Mouse (Mus musculus) stomach, embryonic 14.5 days (tissue): ENCODE measurements around the gene Rnf19b. TPM values are rescaled to one million over a fixed set of nuclear protein-coding genes. Genes with fewer than 3 reads are reported as not detected.

Experiments used
- ATAC-seq: fragments of 200-750 bp; cut with Nextera tagmentation; 2 replicates; pipeline ENCODE4 v1.8.0; 2017; ENCODE audit warnings: low read depth, moderate TSS enrichment; ENCODE audit not compliant: insufficient number of reproducible peaks, insufficient read depth, low FRiP score
- H3K27ac ChIP-seq: fragments of 300-500 bp; sonication (generic); 2 replicates; pipeline ENCODE4 v1.5.1; 2014; ENCODE audit warnings: mild to moderate bottlenecking, low read length, moderate library complexity, mixed read lengths
- H3K27me3 ChIP-seq: fragments of 300-500 bp; sonication (generic); 2 replicates; pipeline ENCODE4 v1.6.1; 2014; ENCODE audit warnings: low read length, control low read depth, mixed read lengths; ENCODE audit not compliant: control insufficient read depth, insufficient read depth
- H3K36me3 ChIP-seq: fragments of 300-500 bp; sonication (generic); 2 replicates; pipeline ENCODE4 v1.6.1; 2014; ENCODE audit warnings: mild to moderate bottlenecking, control low read depth, low read length, moderate library complexity, mixed read lengths; ENCODE audit not compliant: control insufficient read depth, insufficient read depth
- H3K4me1 ChIP-seq: fragments of 300-500 bp; sonication (generic); 2 replicates; pipeline ENCODE4 v1.6.1; 2014; ENCODE audit warnings: low read length, control low read depth, mixed read lengths; ENCODE audit not compliant: control insufficient read depth, insufficient read depth
- H3K4me2 ChIP-seq: fragments of 300-500 bp; sonication (generic); replicated peaks from 2 replicates; pipeline ENCODE4 v1.6.1; 2014; ENCODE audit warnings: low read depth, low read length, control low read depth
- H3K4me3 ChIP-seq: fragments of 300-500 bp; sonication (generic); 2 replicates; pipeline ENCODE4 v1.5.1; 2014; ENCODE audit warnings: low read depth, low read length, control low read depth
- H3K9ac ChIP-seq: fragments of 300-500 bp; sonication (generic); replicated peaks from 2 replicates; pipeline ENCODE4 v1.6.1; 2014; ENCODE audit warnings: low read depth, mild to moderate bottlenecking, control low read depth, low read length, moderate library complexity, mixed read lengths
- H3K9me3 ChIP-seq: fragments of 300-500 bp; sonication (generic); 2 replicates; pipeline ENCODE4 v1.6.1; 2016; ENCODE audit warnings: low read depth, low read length, control low read depth; ENCODE audit not compliant: control insufficient read depth
- WGBS: fragments of 180-500 bp; shearing (Covaris S2); extraction: QIAGEN DNeasy Blood & Tissue Kit; methylation state at CpG from one replicate; pipeline ENCODE4 v1.1.7; 2014; 5-methylcytosine and 5-hydroxymethylcytosine counted together
- polyA plus RNA-seq: library from polyadenylated mRNA; unstranded; fragments of >200 nt; fragmentation: Nextera tagmentation; extraction: Ambion mirVana; gene quantifications from 2 replicates; pipeline ENCODE4 v1.2.1, GENCODE M21; 2014

The Rnf19b gene
- polyA plus RNA-seq, 1 experiment from 2014 or later: 6.9 TPM

DNA sequence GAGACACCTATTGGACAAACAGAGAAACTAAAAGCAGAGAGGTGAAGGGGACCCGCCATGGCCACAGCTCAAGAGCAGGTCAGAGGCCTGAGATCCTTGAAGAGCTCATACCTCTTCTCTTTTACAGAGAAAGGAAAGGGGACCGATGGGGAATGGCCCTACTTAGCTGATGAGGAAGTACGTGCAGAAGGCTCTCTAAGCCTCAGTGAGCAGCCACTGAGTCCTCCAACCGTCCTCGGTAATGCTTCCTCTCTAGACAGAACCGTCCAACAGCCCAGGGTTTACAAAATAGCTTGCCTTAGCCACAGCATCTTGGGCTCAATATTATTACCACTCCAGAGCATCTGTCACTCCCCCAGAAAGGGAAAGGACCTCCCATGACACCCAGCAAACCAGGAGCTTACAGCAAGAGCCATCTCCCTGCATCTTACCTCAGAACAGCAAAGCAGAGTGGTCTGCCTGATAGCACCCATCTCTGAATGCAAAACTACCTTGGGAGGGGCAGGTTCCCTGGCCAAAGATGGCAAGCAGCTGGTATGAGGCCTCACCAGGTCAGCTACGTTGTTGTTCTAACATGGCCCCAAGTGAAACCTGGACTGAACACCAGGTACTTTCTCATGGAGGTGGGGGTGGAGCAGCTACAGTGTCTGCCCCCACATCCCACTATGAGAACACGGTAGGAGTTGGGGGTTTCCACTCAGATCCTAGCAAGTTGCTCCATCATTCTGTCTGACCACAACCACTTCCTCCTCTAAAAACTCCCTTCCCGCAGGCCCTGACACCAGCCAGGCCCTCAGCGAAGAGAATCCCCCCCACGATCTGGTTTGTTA is 25.7 kb upstream of the Rnf19b start:
- H3K27me3 ChIP-seq: no peaks in the 10 kb centered on the region
- no peak for ATAC-seq
- no peak overlapping the region for H3K27ac ChIP-seq
- 0 out of 2 replicates have a peak overlapping the region, but pooled peaks have one; percentile 21 for H3K4me2 ChIP-seq
- H3K9me3 ChIP-seq: no peaks in the 10 kb centered on the region
- WGBS: 66% methylated on average over 11 of the region's 11 CpGs
- H3K4me1 ChIP-seq: no peaks in the 10 kb centered on the region; the same call in 1 of the 2 replicates
- H3K9ac ChIP-seq: no peak overlapping the region
- no peak overlapping the region for H3K4me3 ChIP-seq
- no peaks in the 10 kb centered on the region for H3K36me3 ChIP-seq

DNA sequence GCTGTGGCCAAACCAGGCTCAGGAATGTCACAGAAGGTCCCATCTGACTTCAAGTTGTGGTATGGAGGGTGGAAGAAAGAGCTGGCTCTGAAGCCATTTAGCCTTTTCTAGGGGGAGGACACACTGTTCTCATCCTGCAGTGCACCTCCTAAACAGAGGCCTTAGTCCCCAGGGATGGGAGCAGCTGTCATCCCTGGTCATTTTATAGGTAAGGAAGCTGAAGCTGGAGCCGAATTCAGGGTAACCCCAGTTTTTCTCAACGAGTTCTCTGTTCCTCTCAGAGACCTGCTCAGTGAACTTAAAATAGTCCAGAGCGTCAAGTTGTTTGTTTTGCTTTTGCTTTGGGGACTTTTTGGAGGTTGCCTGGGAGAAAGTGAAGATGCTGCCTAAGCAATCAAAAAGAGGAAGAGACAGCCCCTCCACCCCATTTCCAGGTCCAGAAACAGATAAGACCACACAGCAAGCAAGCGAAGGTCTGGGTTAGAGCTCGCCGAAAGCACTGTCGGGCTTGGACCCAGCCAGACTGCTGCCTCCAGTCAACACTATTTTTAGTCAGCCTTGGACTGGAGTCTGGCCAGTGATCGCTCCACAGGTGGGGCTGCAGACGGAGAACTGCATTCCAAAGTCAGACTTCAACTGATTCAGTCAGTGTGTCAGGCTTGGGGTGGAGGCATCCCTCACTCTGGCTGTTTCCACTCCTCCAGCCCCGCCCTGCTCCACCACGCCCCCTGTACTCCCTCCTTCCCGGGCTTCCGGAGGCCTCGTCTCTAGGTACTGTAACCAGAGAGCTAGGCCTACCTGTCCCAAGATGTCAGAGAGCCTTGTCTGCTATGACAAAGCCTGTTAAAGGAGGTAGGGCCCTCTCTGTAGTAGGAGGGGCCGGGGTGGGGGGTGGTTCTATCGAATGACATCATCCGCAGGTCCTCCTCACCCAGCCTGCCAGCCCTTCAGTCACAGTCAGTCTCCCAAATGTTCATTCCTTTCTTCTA is 24.8 kb upstream of the Rnf19b start:
- 17% methylated on average over 17 of the region's 17 CpGs for WGBS
- Histone ChIP-seq H3K27ac (no peak overlapping the region; the same call in 1 of the 2 replicates), H3K36me3 (no peaks in the 10 kb centered on the region), H3K9me3 (no peaks in the 10 kb centered on the region), H3K4me1 (no peaks in the 10 kb centered on the region; the same call in 1 of the 2 replicates), H3K27me3 (no peaks in the 10 kb centered on the region), H3K9ac (no peak overlapping the region), H3K4me2 (peak overlapping the region; percentile 21), H3K4me3 (no peak overlapping the region)
- peak; percentile 91 for ATAC-seq

DNA sequence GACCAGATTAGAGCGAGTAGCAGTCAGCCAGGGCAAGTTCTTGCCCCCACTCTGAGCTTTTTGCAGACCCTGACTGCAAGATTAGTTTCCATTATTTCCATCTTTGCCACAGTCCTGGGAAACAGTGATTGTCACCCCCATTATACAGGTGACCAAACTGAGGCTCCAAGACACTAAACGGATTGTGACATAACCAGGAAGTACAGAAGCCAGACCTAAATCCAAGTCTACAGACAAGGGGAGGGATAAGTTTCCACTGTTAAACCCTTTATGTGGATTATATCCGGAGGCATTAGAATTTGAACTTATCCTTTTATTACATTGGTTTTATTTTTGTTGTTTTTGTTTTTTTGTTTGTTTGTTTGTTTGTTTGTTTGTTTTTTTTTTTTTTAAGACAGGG is 23.8 kb upstream of the Rnf19b start:
- H3K4me3 ChIP-seq: no peak overlapping the region
- no peak overlapping the region for H3K9ac ChIP-seq
- H3K4me2 ChIP-seq: no peak overlapping the region
- H3K4me1 ChIP-seq: no peaks in the 10 kb centered on the region; the same call in 1 of the 2 replicates
- no peaks in the 10 kb centered on the region for H3K9me3 ChIP-seq
- no peaks in the 10 kb centered on the region for H3K36me3 ChIP-seq
- H3K27ac ChIP-seq: no peak overlapping the region
- 95% methylated on average over 3 of the region's 3 CpGs for WGBS
- H3K27me3 ChIP-seq: no peaks in the 10 kb centered on the region
- ATAC-seq: no peak

DNA sequence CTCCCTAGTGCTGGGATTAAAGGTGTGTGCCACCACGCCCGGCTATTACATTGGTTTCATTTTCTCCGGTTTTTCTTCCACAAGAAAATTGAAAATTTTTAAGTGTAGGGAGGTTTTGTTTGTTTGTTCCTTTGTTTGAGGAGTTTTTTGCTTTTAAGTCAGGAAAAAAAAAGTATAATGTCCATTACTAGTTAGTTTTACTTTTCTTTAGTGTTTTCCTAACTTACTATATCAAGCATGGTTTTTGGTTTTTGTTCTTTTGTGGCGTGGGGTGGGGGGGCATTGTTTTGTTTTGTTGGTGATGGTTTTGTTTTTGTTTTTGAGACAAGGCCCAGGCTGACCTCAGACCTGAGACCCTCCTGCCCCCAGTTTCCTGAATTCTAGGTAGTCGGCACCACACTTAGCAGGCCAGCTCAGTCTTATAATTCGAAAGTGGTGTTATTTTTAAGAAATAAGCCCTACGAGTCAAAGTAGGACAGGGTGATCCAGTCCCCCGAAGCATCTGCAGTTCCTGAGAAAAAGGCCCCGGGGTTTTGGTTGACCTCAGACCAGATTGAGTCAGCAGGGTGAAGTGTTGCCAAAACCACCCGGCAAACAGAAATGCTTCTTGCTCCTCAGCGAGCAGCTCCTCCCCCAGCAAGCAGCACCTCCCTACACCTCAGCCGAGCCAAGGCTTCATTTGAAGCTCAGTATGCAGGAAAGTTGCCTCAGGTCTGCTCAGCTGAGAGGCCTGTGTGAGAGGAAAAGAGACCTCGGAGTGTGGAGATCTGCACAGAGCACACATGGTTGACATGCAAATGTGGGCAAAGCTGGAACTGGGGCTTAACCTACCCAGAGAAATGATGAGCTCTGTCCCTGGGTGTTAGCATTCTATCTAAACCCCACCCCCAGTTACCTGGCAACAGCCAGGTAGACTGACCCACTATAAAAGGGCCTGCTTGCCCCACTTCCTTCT is 23.1 kb upstream of the Rnf19b start:
- Histone ChIP-seq H3K4me3 (no peak overlapping the region), H3K36me3 (no peaks in the 10 kb centered on the region), H3K27ac (peak overlapping the region; percentile 27; the same call in 1 of the 2 replicates), H3K27me3 (no peaks in the 10 kb centered on the region), H3K4me2 (no peak overlapping the region), H3K9me3 (no peaks in the 10 kb centered on the region), H3K9ac (no peak overlapping the region), H3K4me1 (no peaks in the 10 kb centered on the region; the same call in 1 of the 2 replicates)
- 46% methylated on average over 13 of the region's 13 CpGs for WGBS
- peak; percentile 23; the same call in 1 of the 2 replicates for ATAC-seq

DNA sequence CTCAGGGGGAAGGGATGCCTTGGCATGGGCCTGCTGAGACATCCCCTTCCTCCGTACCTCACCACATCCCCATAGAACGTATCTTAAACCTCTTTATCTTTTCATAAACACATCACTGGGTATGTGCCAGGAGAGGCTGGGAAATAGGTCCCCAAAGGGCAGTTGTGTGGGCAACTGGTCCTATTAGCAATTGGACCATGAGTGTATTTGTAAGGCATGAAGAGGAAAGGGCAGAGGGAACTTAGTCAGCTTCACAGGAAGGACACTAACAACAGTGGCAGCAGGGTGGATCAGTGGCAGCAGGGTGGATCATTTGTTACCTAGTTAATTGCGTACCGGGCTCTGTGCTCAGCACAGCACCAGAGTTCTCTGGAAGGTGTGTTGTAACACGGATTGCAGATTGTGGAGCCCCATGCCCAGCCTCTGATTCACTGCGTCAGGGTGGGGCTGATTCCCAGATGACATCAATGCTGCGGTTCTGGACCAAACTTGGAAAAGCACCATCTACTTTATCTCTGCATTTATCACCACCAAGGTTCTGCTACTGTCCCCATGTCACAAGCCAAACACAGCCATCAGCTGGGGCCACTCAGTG is 22.1 kb upstream of the Rnf19b start:
- Histone ChIP-seq H3K9ac (no peak overlapping the region), H3K36me3 (no peaks in the 10 kb centered on the region), H3K9me3 (no peaks in the 10 kb centered on the region), H3K27ac (no peak overlapping the region), H3K4me1 (no peaks in the 10 kb centered on the region; the same call in 1 of the 2 replicates), H3K4me3 (no peak overlapping the region), H3K4me2 (no peak overlapping the region), H3K27me3 (no peaks in the 10 kb centered on the region)
- no peak for ATAC-seq
- 63% methylated on average over 7 of the region's 7 CpGs for WGBS

DNA sequence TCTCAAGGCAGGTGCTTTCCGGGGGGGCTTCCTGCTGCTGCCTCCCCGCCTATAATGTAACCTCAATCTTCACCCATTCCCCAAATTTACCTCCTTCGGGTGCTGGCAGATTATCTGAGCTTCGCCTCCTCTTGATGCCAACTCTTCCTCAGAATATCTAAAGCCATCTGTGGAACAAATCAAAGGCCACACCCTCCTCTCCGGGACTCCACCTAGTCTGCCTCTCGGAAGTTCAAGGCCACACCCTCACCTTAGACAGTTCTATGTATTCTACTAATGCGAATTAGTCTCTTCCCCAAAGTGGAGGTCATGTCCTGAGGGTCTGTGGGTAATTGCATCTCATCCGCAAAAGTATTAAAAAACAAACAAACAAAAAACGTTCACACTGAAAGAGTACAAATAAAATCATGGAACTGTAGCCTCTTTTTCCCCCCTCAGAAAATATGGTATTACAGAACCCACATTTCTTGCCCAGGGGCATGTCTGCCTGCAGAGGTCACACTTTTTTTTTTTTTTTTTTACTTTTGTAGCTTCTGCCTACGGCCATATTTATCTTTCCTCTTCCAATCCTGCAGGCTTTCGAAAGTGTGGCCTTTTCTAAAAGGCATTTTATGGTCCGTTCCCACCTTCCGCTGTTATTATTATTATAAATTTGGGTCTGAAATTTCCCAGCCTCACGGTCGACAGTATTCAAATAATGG is 10.2 kb upstream of the Rnf19b start:
- ATAC-seq: no peak
- peak overlapping the region; percentile 45; the same call in 1 of the 2 replicates for H3K4me3 ChIP-seq
- H3K4me2 ChIP-seq: peak overlapping the region; percentile 67
- H3K36me3 ChIP-seq: no peaks in the 10 kb centered on the region
- 17% methylated on average over 15 of the region's 15 CpGs for WGBS
- H3K27ac ChIP-seq: no peak overlapping the region
- peak overlapping the region; percentile 11; the same call in 1 of the 2 replicates for H3K9ac ChIP-seq
- H3K9me3 ChIP-seq: no peaks in the 10 kb centered on the region
- H3K27me3 ChIP-seq: no peaks in the 10 kb centered on the region
- H3K4me1 ChIP-seq: peaks cover 12% of the 10 kb centered on the region; the same call in 1 of the 2 replicates
